Mouse (Mus musculus): ENCODE measurements around the gene Rora. TPM values are rescaled to one million over a fixed set of nuclear protein-coding genes. Genes with fewer than 3 reads are reported as not detected.

Gene Rora
- polyA plus RNA-seq, 1 experiment from 2014 or later, result 6.5 TPM

DNA sequence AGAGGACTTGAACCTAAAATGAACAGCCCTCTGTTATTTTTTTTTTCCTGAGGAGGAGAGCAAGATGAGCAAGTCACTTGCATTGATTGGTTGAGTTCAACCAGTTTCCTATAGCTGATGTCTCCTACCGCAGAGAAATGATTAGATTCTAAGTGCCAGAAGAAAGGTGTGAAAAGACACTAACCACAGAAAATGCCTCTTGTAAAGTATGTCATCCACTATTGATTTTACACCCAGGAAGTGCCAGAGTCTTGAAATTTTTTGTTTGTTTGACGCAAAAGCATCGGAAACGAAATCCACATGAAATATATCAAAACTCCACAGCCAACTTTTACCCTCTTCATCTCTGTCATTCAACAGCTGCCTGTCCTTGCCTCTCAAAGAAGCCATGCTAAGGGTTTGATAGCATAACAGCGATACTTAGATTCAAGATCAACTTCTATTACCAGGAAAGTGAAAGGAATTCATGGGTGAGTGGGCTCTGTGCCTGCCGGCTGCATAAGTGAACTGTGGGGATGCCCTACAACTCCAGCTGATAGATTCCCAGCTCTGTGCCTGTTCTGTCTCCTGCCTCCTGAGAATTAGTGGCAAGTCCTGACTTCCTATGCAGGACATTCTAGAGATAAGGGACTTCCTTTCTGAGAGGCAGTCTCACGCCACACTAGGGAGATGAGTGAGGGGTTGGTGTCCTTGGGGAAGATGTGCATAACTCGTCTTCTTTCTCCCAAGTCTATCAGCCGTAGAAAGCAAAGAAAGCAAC lies 661.0 kb downstream of the Rora start:
- no peak for ATAC-seq (replicated peaks; ENCODE audit: insufficient number of reproducible peaks, low FRiP score, low TSS enrichment)
- Histone ChIP-seq H3K4me3 (ENCODE audit: low read depth, low read length) (no peak overlapping the region), H3K9me3 (replicated peaks; ENCODE audit: control insufficient read depth, low read length) (no peaks in the 10 kb centered on the region), H3K4me2 (no peak overlapping the region), H3K4me1 (ENCODE audit: control insufficient read depth, insufficient read depth, low read length) (peaks cover 6% of the 10 kb centered on the region), H3K36me3 (ENCODE audit: control insufficient read depth, insufficient read depth, low read length) (no peaks in the 10 kb centered on the region), H3K27ac (ENCODE audit: low read depth, low read length) (no peak overlapping the region), H3K9ac (ENCODE audit: low read depth, low read length) (no peak overlapping the region), H3K27me3 (ENCODE audit: control insufficient read depth, insufficient read depth, low read length) (no peaks in the 10 kb centered on the region)
- 49% methylated on average over 9 of the region's 9 CpGs for WGBS (ENCODE audit: insufficient replicate concordance)

DNA sequence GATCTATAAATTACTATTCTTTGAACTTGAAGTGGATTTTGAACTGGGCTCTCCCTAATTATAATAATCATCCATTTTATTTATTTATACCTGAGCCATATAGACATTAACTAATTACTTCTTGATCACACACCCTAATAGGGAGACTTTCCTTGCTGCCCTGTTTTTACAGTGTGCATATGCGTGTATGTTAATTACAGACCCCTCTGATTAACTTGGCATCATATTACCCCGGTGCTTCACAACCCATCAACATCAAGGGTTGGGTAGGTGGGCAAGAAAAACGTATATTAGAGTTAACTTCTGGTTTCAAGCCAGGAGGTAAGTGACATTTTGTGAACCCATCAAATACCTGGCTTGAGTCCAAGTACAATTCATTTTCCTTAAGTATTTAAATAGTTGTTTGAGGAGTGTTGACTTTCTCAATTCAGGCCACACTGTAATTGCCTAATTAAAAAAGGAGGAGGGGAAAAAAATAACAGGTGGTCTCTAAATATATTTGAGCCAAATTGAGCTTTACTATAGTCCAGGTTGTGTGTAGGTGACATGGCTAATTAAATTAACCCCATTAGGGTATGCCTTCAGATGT lies 664.0 kb downstream of the Rora start:
- Histone ChIP-seq H3K27me3 (ENCODE audit: control insufficient read depth, insufficient read depth, low read length) (no peaks in the 10 kb centered on the region), H3K4me3 (ENCODE audit: low read depth, low read length) (no peak overlapping the region), H3K9me3 (replicated peaks; ENCODE audit: control insufficient read depth, low read length) (no peaks in the 10 kb centered on the region), H3K4me2 (no peak overlapping the region), H3K36me3 (ENCODE audit: control insufficient read depth, insufficient read depth, low read length) (no peaks in the 10 kb centered on the region), H3K27ac (ENCODE audit: low read depth, low read length) (no peak overlapping the region), H3K9ac (ENCODE audit: low read depth, low read length) (no peak overlapping the region), H3K4me1 (ENCODE audit: control insufficient read depth, insufficient read depth, low read length) (peaks cover 11% of the 10 kb centered on the region)
- WGBS (ENCODE audit: insufficient replicate concordance), result 68% methylated on average over 3 of the region's 3 CpGs
- ATAC-seq (replicated peaks; ENCODE audit: insufficient number of reproducible peaks, low FRiP score, low TSS enrichment), result no peak

DNA sequence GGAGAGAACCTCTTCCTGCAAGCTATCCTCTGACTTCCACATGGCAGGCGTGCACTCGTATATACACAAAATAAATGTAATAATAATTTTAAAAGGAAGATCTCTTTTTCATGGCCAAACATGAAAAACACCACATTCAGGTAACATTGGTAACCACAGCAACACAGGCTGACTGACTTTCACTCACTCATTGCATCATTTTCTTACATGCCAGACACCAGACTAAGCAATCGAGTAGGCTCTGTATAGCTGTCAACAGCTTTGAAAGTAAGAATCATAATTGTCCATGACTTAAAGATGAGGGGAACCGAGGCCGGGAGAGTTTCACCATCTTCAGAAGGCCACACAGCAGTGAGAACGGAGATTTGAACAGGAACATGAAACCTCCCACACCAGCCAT lies 665.8 kb downstream of the Rora start:
- Histone ChIP-seq H3K36me3 (ENCODE audit: control insufficient read depth, insufficient read depth, low read length) (no peaks in the 10 kb centered on the region), H3K27ac (ENCODE audit: low read depth, low read length) (no peak overlapping the region), H3K4me3 (ENCODE audit: low read depth, low read length) (no peak overlapping the region), H3K27me3 (ENCODE audit: control insufficient read depth, insufficient read depth, low read length) (no peaks in the 10 kb centered on the region), H3K4me1 (ENCODE audit: control insufficient read depth, insufficient read depth, low read length) (peaks cover 22% of the 10 kb centered on the region), H3K9me3 (replicated peaks; ENCODE audit: control insufficient read depth, low read length) (no peaks in the 10 kb centered on the region), H3K4me2 (no peak overlapping the region), H3K9ac (ENCODE audit: low read depth, low read length) (no peak overlapping the region)
- no peak for ATAC-seq (replicated peaks; ENCODE audit: insufficient number of reproducible peaks, low FRiP score, low TSS enrichment)
- 82% methylated on average over 6 of the region's 6 CpGs for WGBS (ENCODE audit: insufficient replicate concordance)

DNA sequence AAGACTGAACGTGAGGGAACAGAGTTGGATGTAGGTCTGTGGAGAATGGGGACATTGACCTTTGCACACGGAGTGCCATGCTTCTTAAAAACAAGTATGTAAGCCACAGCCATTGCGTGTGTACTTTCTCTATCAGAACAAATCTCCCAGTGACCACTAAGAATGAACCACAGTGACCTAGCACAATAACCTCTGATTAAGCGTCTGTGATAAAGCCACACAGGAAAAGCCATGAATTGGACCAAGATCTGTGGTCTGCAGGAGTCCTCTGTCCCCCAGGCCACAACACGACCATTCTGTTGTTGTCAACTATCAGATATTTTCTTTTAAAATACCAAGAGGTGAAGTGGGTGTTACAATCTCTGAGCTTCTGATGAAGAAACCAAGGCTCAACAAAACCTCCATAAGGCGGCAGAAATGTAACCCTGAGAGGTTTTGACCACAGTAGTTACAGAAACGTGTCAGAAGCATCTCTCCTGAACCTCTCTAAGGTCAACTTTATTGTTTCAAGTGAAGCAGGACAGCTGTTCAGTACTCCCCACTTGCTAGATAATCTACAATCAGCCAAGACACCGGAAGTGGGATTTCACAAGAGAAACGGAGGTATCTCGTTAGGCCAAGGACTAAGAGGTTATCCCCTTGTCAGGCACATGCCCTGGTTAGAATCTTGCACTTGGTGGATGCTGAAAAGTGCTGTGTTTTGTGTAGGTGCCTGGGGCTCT lies 666.5 kb downstream of the Rora start:
- H3K27ac ChIP-seq (ENCODE audit: low read depth, low read length), result no peak overlapping the region
- whole genome bisulfite sequencing (ENCODE audit: insufficient replicate concordance), result 47% methylated on average over 10 of the region's 10 CpGs
- H3K27me3 ChIP-seq (ENCODE audit: control insufficient read depth, insufficient read depth, low read length), result no peaks in the 10 kb centered on the region
- H3K36me3 ChIP-seq (ENCODE audit: control insufficient read depth, insufficient read depth, low read length), result no peaks in the 10 kb centered on the region
- H3K4me1 ChIP-seq (ENCODE audit: control insufficient read depth, insufficient read depth, low read length), result peaks cover 20% of the 10 kb centered on the region
- no peak overlapping the region for H3K4me3 ChIP-seq (ENCODE audit: low read depth, low read length)
- H3K4me2 ChIP-seq, result no peak overlapping the region
- no peaks in the 10 kb centered on the region for H3K9me3 ChIP-seq (replicated peaks; ENCODE audit: control insufficient read depth, low read length)
- ATAC-seq (replicated peaks; ENCODE audit: insufficient number of reproducible peaks, low FRiP score, low TSS enrichment), result no peak
- no peak overlapping the region for H3K9ac ChIP-seq (ENCODE audit: low read depth, low read length)

DNA sequence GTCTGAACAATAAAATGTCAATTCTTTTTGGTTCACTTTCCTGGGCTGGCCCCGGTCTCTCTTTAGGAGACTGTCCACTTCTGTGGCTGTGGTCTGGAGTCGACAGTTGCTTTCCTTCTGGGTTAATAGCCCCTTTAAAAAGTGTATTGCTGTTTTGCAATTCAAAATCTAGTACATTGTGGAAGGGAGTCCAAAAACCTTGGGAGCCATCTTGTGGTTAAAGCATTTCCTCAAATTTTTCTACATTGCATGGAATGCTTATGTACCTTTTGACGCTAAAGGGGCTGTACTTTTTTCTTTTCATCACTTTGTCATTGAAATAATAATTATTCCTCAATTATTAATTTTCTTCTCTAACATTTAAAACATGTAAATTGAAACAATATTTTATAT lies 667.0 kb downstream of the Rora start:
- no peak overlapping the region for H3K4me2 ChIP-seq
- no peaks in the 10 kb centered on the region for H3K27me3 ChIP-seq (ENCODE audit: control insufficient read depth, insufficient read depth, low read length)
- H3K4me1 ChIP-seq (ENCODE audit: control insufficient read depth, insufficient read depth, low read length), result peaks cover 16% of the 10 kb centered on the region
- no peaks in the 10 kb centered on the region for H3K36me3 ChIP-seq (ENCODE audit: control insufficient read depth, insufficient read depth, low read length)
- no peak overlapping the region for H3K27ac ChIP-seq (ENCODE audit: low read depth, low read length)
- ATAC-seq (replicated peaks; ENCODE audit: insufficient number of reproducible peaks, low FRiP score, low TSS enrichment), result no peak
- WGBS (ENCODE audit: insufficient replicate concordance), result 63% methylated on average over 3 of the region's 3 CpGs
- no peaks in the 10 kb centered on the region for H3K9me3 ChIP-seq (replicated peaks; ENCODE audit: control insufficient read depth, low read length)
- H3K9ac ChIP-seq (ENCODE audit: low read depth, low read length), result no peak overlapping the region
- H3K4me3 ChIP-seq (ENCODE audit: low read depth, low read length), result no peak overlapping the region

DNA sequence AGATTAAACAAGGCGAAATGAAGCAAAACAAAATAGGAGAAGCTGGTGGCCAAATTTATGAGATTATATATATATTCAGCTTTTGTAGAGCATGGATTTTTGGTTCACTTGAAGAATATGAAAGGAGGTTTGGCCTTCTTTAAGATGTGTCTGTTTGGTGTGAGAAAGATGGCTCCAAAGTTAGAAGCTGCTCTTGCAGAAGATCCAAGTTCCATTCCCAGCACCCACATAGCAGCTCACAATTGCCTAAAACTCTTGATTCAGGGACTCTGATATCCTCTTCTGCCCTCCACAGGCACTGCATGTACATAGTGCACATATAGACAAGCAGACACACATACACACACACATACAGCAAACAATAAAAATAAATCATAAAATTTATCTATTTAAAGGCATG lies 668.4 kb downstream of the Rora start:
- Histone ChIP-seq H3K9ac (ENCODE audit: low read depth, low read length) (no peak overlapping the region), H3K4me2 (no peak overlapping the region), H3K27ac (ENCODE audit: low read depth, low read length) (no peak overlapping the region), H3K27me3 (ENCODE audit: control insufficient read depth, insufficient read depth, low read length) (no peaks in the 10 kb centered on the region), H3K9me3 (replicated peaks; ENCODE audit: control insufficient read depth, low read length) (no peaks in the 10 kb centered on the region), H3K4me1 (ENCODE audit: control insufficient read depth, insufficient read depth, low read length) (peaks cover 16% of the 10 kb centered on the region), H3K4me3 (ENCODE audit: low read depth, low read length) (no peak overlapping the region), H3K36me3 (ENCODE audit: control insufficient read depth, insufficient read depth, low read length) (no peaks in the 10 kb centered on the region)
- no peak for ATAC-seq (replicated peaks; ENCODE audit: insufficient number of reproducible peaks, low FRiP score, low TSS enrichment)
- 93% methylated on average over 1 of the region's 1 CpGs for WGBS (ENCODE audit: insufficient replicate concordance)

DNA sequence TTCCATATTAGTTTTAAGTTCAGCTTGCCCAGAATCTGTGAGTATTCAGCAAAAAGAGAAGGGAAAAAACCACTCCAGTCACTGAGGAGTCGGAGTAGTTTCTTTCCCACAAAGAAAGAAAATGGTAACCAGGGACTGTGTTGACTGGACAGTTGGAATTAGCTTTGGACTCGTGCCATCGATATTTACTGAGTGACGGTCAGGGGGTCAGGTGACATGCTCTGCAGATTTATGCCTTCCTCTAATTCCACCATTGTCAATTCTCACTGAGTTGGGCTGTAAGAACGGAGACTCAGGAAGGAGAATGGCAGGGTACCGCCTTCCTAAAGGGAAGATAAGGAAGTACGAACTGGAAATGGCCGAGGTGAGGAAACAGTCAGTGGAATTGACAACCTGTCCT lies 670.2 kb downstream of the Rora start:
- no peak overlapping the region; the same call in 1 of the 2 replicates for H3K27ac ChIP-seq (ENCODE audit: low read depth, low read length)
- ATAC-seq (replicated peaks; ENCODE audit: insufficient number of reproducible peaks, low FRiP score, low TSS enrichment), result no peak
- H3K4me2 ChIP-seq, result no peak overlapping the region
- H3K36me3 ChIP-seq (ENCODE audit: control insufficient read depth, insufficient read depth, low read length), result no peaks in the 10 kb centered on the region
- H3K27me3 ChIP-seq (ENCODE audit: control insufficient read depth, insufficient read depth, low read length), result no peaks in the 10 kb centered on the region
- 47% methylated on average over 8 of the region's 8 CpGs for WGBS (ENCODE audit: insufficient replicate concordance)
- H3K9me3 ChIP-seq (replicated peaks; ENCODE audit: control insufficient read depth, low read length), result no peaks in the 10 kb centered on the region
- no peak overlapping the region for H3K9ac ChIP-seq (ENCODE audit: low read depth, low read length)
- H3K4me3 ChIP-seq (ENCODE audit: low read depth, low read length), result no peak overlapping the region
- peaks cover 16% of the 10 kb centered on the region for H3K4me1 ChIP-seq (ENCODE audit: control insufficient read depth, insufficient read depth, low read length)

DNA sequence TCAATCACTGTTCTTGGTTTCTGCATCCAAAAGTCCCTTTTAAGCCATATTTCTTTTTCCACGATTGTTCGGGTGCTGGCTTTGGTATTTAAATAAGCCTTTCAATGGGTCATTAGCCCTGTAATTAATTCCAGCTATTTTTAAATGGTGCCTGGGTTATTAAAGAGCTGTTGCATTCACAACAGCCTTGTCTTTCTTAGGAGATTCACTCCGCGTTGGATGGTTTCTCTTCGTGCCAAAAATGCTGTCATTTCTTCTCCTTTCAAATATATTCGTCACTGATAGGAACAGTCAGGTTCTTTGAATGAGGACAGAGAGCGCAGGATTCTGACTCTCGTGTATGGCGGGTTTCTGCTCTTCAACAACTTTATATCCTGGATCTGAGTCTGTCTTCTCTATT lies 673.5 kb downstream of the Rora start:
- Histone ChIP-seq H3K4me1 (ENCODE audit: control insufficient read depth, insufficient read depth, low read length) (peaks cover 18% of the 10 kb centered on the region), H3K27ac (ENCODE audit: low read depth, low read length) (no peak overlapping the region), H3K4me3 (ENCODE audit: low read depth, low read length) (no peak overlapping the region), H3K27me3 (ENCODE audit: control insufficient read depth, insufficient read depth, low read length) (no peaks in the 10 kb centered on the region), H3K4me2 (no peak overlapping the region), H3K9ac (ENCODE audit: low read depth, low read length) (no peak overlapping the region), H3K9me3 (replicated peaks; ENCODE audit: control insufficient read depth, low read length) (no peaks in the 10 kb centered on the region), H3K36me3 (ENCODE audit: control insufficient read depth, insufficient read depth, low read length) (no peaks in the 10 kb centered on the region)
- ATAC-seq (replicated peaks; ENCODE audit: insufficient number of reproducible peaks, low FRiP score, low TSS enrichment), result no peak
- 80% methylated on average over 9 of the region's 9 CpGs for WGBS (ENCODE audit: insufficient replicate concordance)
